Mouse (Mus musculus): Measurements from ENCODE around the gene Gm49776. TPM values are rescaled to one million over a fixed set of nuclear protein-coding genes. Genes with fewer than 3 reads are reported as not detected.
A peak's percentile ranks its signal among the peaks of the same experiment; 100 is the strongest.

The Gm49776 gene
- polyA plus RNA-seq, 1 experiment from 2014 or later, result 1.3 TPM

DNA sequence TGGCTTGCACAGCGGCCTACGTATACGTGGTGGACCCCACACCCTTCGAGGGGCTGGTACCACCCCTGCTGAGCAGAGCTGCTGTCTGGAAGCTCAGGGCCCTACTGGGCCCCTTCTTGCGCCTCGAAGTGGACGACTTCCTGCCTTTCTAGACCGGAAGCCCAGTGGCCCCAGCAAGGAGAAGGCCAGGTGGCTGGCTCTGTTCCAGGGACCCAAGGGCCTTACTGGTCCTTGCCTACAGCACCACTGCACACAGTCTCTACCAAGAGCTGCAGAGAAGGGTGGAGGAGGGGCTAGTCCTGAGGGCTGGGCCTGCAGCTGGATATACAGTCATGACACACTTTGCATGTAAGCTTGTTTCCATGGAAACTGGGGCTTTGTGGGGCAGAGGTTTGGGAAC lies 38.1 kb downstream of the Gm49776 start:
- Histone ChIP-seq H3K9ac (ENCODE audit: low read length) (peak overlapping the region; percentile 30; the same call in 1 of the 2 replicates), H3K4me2 (ENCODE audit: low read depth, severe bottlenecking) (no peak overlapping the region), H3K27ac (replicated peaks; ENCODE audit: low read depth, low read length) (peak overlapping the region; percentile 62; the same call in 1 of the 2 replicates), H3K27me3 (ENCODE audit: control insufficient read depth, insufficient read depth, low read length) (no peaks in the 10 kb centered on the region), H3K36me3 (ENCODE audit: control insufficient read depth, insufficient read depth, low read length) (peaks cover 14% of the 10 kb centered on the region), H3K4me3 (ENCODE audit: low read depth, low read length) (no peak overlapping the region), H3K4me1 (ENCODE audit: control insufficient read depth, insufficient read depth, low read length) (peaks cover 9% of the 10 kb centered on the region), H3K9me3 (ENCODE audit: control insufficient read depth, low read length) (no peaks in the 10 kb centered on the region)
- DNase-seq (ENCODE audit: low spot score) (no peak), ATAC-seq (ENCODE audit: insufficient number of reproducible peaks, low FRiP score, low TSS enrichment, low read depth) (peak; percentile 75)
- 59% methylated on average over 8 of the region's 8 CpGs for WGBS

DNA sequence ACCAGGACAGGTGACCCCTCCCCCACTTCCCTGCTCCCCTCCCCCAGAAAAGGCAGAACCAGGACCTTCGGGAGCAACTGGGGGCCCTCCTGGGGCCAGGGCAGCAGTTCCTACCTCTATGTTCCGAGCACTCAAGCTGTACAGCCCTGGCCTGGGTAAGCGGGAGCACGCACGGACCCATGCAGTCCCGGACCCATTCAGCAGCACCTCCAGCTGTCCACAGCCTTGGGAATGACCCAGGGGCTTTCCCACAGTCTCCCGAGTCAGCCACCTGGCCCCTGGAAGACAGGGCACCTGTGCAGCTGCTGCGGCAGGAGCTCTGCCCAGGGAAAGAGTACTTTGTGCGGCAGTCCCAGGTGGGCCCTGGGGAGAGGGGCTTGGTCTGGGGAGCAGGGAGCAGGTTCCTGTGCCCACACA lies 39.5 kb downstream of the Gm49776 start:
- Histone ChIP-seq H3K4me3 (ENCODE audit: low read depth, low read length) (no peak overlapping the region), H3K4me2 (ENCODE audit: low read depth, severe bottlenecking) (no peak overlapping the region), H3K36me3 (ENCODE audit: control insufficient read depth, insufficient read depth, low read length) (peaks cover 5% of the 10 kb centered on the region), H3K4me1 (ENCODE audit: control insufficient read depth, insufficient read depth, low read length) (peaks cover 15% of the 10 kb centered on the region), H3K27ac (replicated peaks; ENCODE audit: low read depth, low read length) (no peak overlapping the region), H3K9me3 (ENCODE audit: control insufficient read depth, low read length) (no peaks in the 10 kb centered on the region), H3K27me3 (ENCODE audit: control insufficient read depth, insufficient read depth, low read length) (no peaks in the 10 kb centered on the region), H3K9ac (ENCODE audit: low read length) (no peak overlapping the region)
- no peak for DNase-seq (ENCODE audit: low spot score)
- 70% methylated on average over 9 of the region's 9 CpGs for WGBS
- no peak for ATAC-seq (ENCODE audit: insufficient number of reproducible peaks, low FRiP score, low TSS enrichment, low read depth)

DNA sequence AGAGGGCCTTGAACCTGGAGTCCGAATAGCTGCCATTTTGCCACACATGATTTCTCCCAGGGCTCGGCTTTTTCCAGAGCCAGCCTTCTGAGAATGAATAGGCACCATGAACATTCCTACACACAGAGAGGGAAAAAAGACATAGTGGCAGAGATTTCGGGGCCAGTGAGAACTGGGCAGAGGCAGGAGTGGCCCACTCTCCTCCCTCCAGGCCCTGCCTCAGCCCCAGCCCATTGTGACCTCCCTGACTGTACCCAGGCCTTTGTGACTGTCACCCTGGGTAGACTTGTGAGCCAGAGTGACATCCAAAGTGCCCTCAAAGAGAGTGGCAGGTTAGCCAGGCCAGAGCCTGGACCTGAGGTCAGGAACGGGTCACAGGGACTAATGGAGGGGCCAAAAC lies 40.5 kb downstream of the Gm49776 start, which contains the start of gene Ccdc188:
Gene Ccdc188 (plus strand): TSS at position 301 of the 400 bp plus-strand sequence.
- no peak within 1 kb of the TSS for H3K4me2 ChIP-seq (ENCODE audit: low read depth, severe bottlenecking)
- ATAC-seq (ENCODE audit: insufficient number of reproducible peaks, low FRiP score, low TSS enrichment, low read depth) (no peak), DNase-seq (ENCODE audit: low spot score) (no peak)
- no peaks in the 10 kb centered on the region for H3K9me3 ChIP-seq (ENCODE audit: control insufficient read depth, low read length)
- peaks cover 4% of the 10 kb centered on the region for H3K36me3 ChIP-seq (ENCODE audit: control insufficient read depth, insufficient read depth, low read length)
- H3K27ac ChIP-seq (replicated peaks; ENCODE audit: low read depth, low read length), result no peak within 1 kb of the TSS
- 85% methylated on average over 4 of the region's 4 CpGs for WGBS
- H3K9ac ChIP-seq (ENCODE audit: low read length), result no peak within 1 kb of the TSS
- H3K27me3 ChIP-seq (ENCODE audit: control insufficient read depth, insufficient read depth, low read length), result no peaks in the 10 kb centered on the region
- H3K4me1 ChIP-seq (ENCODE audit: control insufficient read depth, insufficient read depth, low read length), result peaks cover 21% of the 10 kb centered on the region
- H3K4me3 ChIP-seq (ENCODE audit: low read depth, low read length), result no peak within 1 kb of the TSS

DNA sequence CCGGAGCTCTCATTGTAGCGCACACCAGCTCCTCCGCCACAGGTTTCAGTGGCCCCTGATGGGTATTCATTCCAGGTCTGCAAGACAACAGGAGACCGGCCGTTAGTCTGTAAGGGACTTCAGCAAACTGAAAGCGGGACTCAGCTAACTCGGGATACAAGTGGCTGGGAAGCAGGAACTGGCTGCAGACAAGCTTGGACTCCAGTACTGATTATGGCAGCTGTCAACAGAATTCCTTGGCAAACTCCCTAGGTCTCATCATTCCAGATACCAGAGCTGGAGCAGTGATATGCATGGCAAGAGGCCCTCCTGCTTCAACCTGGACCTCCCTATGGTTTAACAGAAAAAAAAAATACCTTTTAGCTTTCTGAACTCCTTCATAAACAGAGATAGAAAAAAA lies 43.3 kb downstream of the Gm49776 start:
- DNase-seq (ENCODE audit: low spot score) (no peak), ATAC-seq (ENCODE audit: insufficient number of reproducible peaks, low FRiP score, low TSS enrichment, low read depth) (no peak)
- Histone ChIP-seq H3K9ac (ENCODE audit: low read length) (no peak overlapping the region), H3K4me2 (ENCODE audit: low read depth, severe bottlenecking) (no peak overlapping the region), H3K4me1 (ENCODE audit: control insufficient read depth, insufficient read depth, low read length) (peaks cover 16% of the 10 kb centered on the region), H3K4me3 (ENCODE audit: low read depth, low read length) (no peak overlapping the region), H3K9me3 (ENCODE audit: control insufficient read depth, low read length) (no peaks in the 10 kb centered on the region), H3K36me3 (ENCODE audit: control insufficient read depth, insufficient read depth, low read length) (no peaks in the 10 kb centered on the region), H3K27ac (replicated peaks; ENCODE audit: low read depth, low read length) (no peak overlapping the region), H3K27me3 (ENCODE audit: control insufficient read depth, insufficient read depth, low read length) (peaks cover under 1% of the 10 kb centered on the region; the same call in 1 of the 2 replicates)
- 87% methylated on average over 7 of the region's 7 CpGs for WGBS

DNA sequence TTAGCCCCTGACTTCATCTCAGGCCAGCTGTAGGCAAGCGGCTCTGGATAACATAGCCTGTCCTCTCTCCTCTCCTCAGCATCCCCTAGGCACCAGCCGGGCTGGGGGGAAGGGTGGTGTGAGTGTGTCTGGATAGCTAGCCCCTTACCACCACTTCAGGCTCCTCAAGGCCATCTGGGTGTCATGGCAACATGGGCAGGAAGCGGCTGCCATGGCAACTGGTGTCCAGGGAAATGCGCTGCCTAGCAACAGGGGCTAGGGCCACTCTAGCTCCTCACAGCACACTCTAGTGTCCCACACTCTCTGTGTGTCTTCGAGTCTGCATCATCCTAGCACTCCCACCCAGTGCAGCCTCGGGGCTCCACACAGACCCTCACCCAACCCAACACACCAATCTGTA lies 44.4 kb downstream of the Gm49776 start:
- H3K9me3 ChIP-seq (ENCODE audit: control insufficient read depth, low read length), result no peaks in the 10 kb centered on the region
- no peak overlapping the region for H3K9ac ChIP-seq (ENCODE audit: low read length)
- ATAC-seq (ENCODE audit: insufficient number of reproducible peaks, low FRiP score, low TSS enrichment, low read depth) (peak; percentile 71), DNase-seq (ENCODE audit: low spot score) (peak; percentile 84)
- no peak overlapping the region for H3K4me2 ChIP-seq (ENCODE audit: low read depth, severe bottlenecking)
- peaks cover 2% of the 10 kb centered on the region; the same call in 1 of the 2 replicates for H3K27me3 ChIP-seq (ENCODE audit: control insufficient read depth, insufficient read depth, low read length)
- H3K4me3 ChIP-seq (ENCODE audit: low read depth, low read length), result no peak overlapping the region
- H3K27ac ChIP-seq (replicated peaks; ENCODE audit: low read depth, low read length), result no peak overlapping the region
- 52% methylated on average over 6 of the region's 6 CpGs for WGBS
- peaks cover 12% of the 10 kb centered on the region for H3K4me1 ChIP-seq (ENCODE audit: control insufficient read depth, insufficient read depth, low read length)
- no peaks in the 10 kb centered on the region for H3K36me3 ChIP-seq (ENCODE audit: control insufficient read depth, insufficient read depth, low read length)

DNA sequence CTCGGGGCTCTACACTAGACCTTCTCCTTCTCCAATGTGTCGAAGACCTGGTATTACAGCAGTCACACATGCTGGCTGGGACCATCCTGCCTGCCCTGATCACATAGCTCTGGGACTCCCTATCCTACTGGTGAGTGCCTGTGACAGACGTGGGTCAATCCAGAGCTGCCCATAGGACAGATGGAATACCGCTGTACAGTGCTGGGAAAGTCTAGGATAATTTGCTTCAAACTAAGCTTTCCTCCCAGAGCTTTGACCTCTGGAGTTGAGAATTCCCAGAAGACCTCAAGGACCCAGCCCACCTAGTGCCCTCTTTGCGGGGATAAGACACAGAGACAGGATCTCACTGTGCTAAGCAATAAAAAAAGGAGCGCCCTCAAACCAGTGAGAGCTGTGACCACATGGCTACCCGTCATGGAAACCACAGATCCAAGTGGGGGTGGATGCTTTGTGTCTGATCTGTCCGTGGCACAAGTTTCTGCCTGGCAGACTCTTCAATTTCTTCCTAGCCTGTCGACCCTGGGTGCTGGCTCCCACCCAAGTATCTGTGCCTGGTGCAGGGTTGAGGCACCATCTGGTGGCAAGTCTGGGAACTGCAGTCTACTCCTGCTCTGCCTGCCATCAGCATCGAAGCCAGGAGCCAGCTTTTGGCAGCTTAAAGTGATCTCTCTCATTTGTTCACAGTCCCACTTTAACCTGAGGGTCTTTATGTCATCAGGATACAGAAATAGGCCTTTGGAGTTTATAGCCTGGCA lies 46.5 kb downstream of the Gm49776 start:
- Histone ChIP-seq H3K9ac (ENCODE audit: low read length) (no peak overlapping the region), H3K9me3 (ENCODE audit: control insufficient read depth, low read length) (no peaks in the 10 kb centered on the region), H3K4me1 (ENCODE audit: control insufficient read depth, insufficient read depth, low read length) (peaks cover 12% of the 10 kb centered on the region), H3K27me3 (ENCODE audit: control insufficient read depth, insufficient read depth, low read length) (peaks cover 2% of the 10 kb centered on the region; the same call in 1 of the 2 replicates), H3K36me3 (ENCODE audit: control insufficient read depth, insufficient read depth, low read length) (no peaks in the 10 kb centered on the region), H3K27ac (replicated peaks; ENCODE audit: low read depth, low read length) (no peak overlapping the region), H3K4me3 (ENCODE audit: low read depth, low read length) (no peak overlapping the region), H3K4me2 (ENCODE audit: low read depth, severe bottlenecking) (no peak overlapping the region)
- ATAC-seq (ENCODE audit: insufficient number of reproducible peaks, low FRiP score, low TSS enrichment, low read depth) (peak; percentile 19; the same call in 1 of the 2 replicates), DNase-seq (ENCODE audit: low spot score) (peak; percentile 96)
- WGBS, result 46% methylated on average over 10 of the region's 10 CpGs

DNA sequence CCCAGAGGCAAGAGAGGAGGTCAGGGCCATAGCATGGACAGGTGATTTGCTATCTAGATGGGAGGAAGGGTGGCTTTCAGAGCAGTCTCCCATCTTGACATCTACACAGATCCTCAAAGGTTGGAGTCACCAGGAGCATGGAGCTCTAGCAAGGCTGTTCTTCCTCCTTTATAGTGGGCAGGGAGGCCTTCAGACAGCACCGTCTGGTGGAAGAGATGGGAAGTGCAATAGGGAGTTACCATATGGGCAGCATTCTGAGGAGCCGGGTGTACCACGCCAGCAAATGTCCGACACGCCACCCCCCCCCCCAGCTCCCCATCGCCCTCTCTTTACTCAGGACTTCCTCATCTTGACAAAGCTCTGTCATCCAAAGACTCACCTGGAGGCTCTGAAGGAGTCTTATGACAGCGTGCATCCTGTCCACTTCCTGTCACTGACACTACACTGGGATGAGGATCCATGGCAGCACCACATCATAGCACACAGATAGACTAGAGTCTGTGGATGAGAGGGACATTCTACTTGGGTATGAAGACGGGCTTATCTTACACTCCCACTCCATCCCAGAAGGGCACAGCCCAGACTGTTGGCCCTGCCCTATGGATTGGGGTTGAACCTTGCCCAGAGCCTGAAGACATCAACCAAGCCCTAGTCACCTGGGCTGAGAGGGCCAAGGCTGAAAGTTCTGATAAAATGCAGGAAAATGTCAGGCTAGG lies 47.3 kb downstream of the Gm49776 start:
- no peak overlapping the region for H3K4me2 ChIP-seq (ENCODE audit: low read depth, severe bottlenecking)
- no peaks in the 10 kb centered on the region for H3K36me3 ChIP-seq (ENCODE audit: control insufficient read depth, insufficient read depth, low read length)
- peak; percentile 85 for DNase-seq (ENCODE audit: low spot score)
- no peaks in the 10 kb centered on the region for H3K9me3 ChIP-seq (ENCODE audit: control insufficient read depth, low read length)
- H3K9ac ChIP-seq (ENCODE audit: low read length), result no peak overlapping the region
- no peak overlapping the region for H3K27ac ChIP-seq (replicated peaks; ENCODE audit: low read depth, low read length)
- 25% methylated on average over 8 of the region's 8 CpGs for WGBS
- no peak for ATAC-seq (ENCODE audit: insufficient number of reproducible peaks, low FRiP score, low TSS enrichment, low read depth)
- peaks cover 12% of the 10 kb centered on the region for H3K4me1 ChIP-seq (ENCODE audit: control insufficient read depth, insufficient read depth, low read length)
- H3K27me3 ChIP-seq (ENCODE audit: control insufficient read depth, insufficient read depth, low read length), result peaks cover 2% of the 10 kb centered on the region; the same call in 1 of the 2 replicates
- H3K4me3 ChIP-seq (ENCODE audit: low read depth, low read length), result no peak overlapping the region

DNA sequence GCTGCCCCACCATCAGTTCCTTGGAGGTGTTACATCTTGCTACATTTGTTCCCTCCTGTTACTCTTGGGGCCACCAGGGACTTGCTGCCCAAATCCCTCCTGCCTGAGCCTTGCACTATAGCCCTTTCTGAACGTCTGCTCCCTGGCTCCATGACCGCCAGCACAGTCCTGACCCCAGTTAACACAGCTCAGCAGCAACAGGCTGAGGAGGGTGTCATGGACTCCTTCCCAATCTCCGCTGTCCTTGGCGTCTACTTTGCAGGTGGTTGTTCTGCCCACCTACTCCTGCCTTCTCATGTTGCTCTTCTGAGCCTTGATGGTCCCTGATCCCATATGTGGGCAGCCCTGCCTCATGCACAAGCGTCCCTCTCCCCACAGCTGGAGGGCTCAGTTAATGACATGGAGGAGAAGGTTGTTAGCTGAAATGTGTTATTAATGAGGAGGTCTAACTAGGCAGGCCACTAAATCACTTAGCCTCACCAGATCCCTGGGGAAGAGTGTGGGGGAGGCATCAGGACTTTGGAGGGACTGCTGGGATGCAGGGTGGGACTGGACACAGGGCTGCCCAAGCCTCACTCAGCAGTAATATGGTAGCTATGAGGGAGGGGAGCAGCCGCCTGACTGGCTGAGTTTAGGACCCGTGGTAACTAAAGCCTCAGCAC lies 54.6 kb downstream of the Gm49776 start:
- no peak overlapping the region for H3K4me2 ChIP-seq (ENCODE audit: low read depth, severe bottlenecking)
- ATAC-seq (ENCODE audit: insufficient number of reproducible peaks, low FRiP score, low TSS enrichment, low read depth) (peak; percentile 79), DNase-seq (ENCODE audit: low spot score) (peak; percentile 71)
- peak overlapping the region; percentile 33; the same call in 1 of the 2 replicates for H3K27ac ChIP-seq (replicated peaks; ENCODE audit: low read depth, low read length)
- 2% methylated on average over 7 of the region's 7 CpGs for WGBS
- no peaks in the 10 kb centered on the region for H3K9me3 ChIP-seq (ENCODE audit: control insufficient read depth, low read length)
- no peak overlapping the region for H3K4me3 ChIP-seq (ENCODE audit: low read depth, low read length)
- peaks cover 41% of the 10 kb centered on the region for H3K4me1 ChIP-seq (ENCODE audit: control insufficient read depth, insufficient read depth, low read length)
- no peaks in the 10 kb centered on the region for H3K27me3 ChIP-seq (ENCODE audit: control insufficient read depth, insufficient read depth, low read length)
- no peak overlapping the region for H3K9ac ChIP-seq (ENCODE audit: low read length)
- H3K36me3 ChIP-seq (ENCODE audit: control insufficient read depth, insufficient read depth, low read length), result no peaks in the 10 kb centered on the region
